Mouse (Mus musculus) megakaryocyte-erythroid progenitor cell, adult 5-6 weeks (primary cell): ENCODE measurements around the gene Otog. TPM values are rescaled to one million over a fixed set of nuclear protein-coding genes. Genes with fewer than 3 reads are reported as not detected.

Experiments used
- ATAC-seq: replicated peaks from 2 replicates; pipeline ENCODE4 v1.8.0; 2016; ENCODE audit warnings: mild to moderate bottlenecking, inconsistent platforms; ENCODE audit not compliant: severe bottlenecking, poor library complexity, low FRiP score, low TSS enrichment
- total RNA-seq, 2 experiments: library from RNA; stranded (forward) in 1 of 2; stranded (reverse) in 1 of 2; fragments of 200-1000, 215-1000 nt in 1 of 2; fragments of >200 nt in 1 of 2; fragmentation: Nextera tagmentation in 1 of 2; gene quantifications; 2 replicates each; pipeline ENCODE4 v1.2.3; 2014 to 2017

Otog gene
- not detected in 2 replicates for total RNA-seq (2014; fragmentation: Nextera tagmentation)
- total RNA-seq (2017) = not detected in 2 replicates

- no peak for ATAC-seq
These were observed at the start of gene Otog for GRCm38 (mm10) chr7:46240696-46241095. TSS of gene Otog (plus strand) at chr7:46240987.

GRCm38 (mm10) chr7:46195356-46195755, 45.4 kb upstream of the Otog start:
- no peak for ATAC-seq

GRCm38 (mm10) chr7:46200021-46200420, 40.8 kb upstream of the Otog start:
- no peak for ATAC-seq

GRCm38 (mm10) chr7:46201649-46202048, 39.1 kb upstream of the Otog start:
- no peak for ATAC-seq

- no peak for ATAC-seq
These were observed 36.7 kb upstream of the Otog start for GRCm38 (mm10) chr7:46204046-46204471.

- ATAC-seq = no peak
These were observed 36.0 kb upstream of the Otog start for GRCm38 (mm10) chr7:46204775-46205174.

- ATAC-seq = no peak
These were observed 32.7 kb upstream of the Otog start for GRCm38 (mm10) chr7:46208131-46208530.

GRCm38 (mm10) chr7:46210276-46210675, 30.5 kb upstream of the Otog start:
- no peak for ATAC-seq

GRCm38 (mm10) chr7:46216481-46216880, 24.3 kb upstream of the Otog start:
- no peak for ATAC-seq

- peak; percentile 80; the same call in 1 of the 2 replicates for ATAC-seq
These were observed 22.4 kb upstream of the Otog start for GRCm38 (mm10) chr7:46218415-46218814.

GRCm38 (mm10) chr7:46220591-46221129, 20.1 kb upstream of the Otog start:
- ATAC-seq = no peak

- peak; percentile 47; the same call in 1 of the 2 replicates for ATAC-seq
These were observed 14.5 kb upstream of the Otog start for GRCm38 (mm10) chr7:46226253-46226652.

- no peak for ATAC-seq
These were observed 13.9 kb upstream of the Otog start for GRCm38 (mm10) chr7:46226936-46227335.

GRCm38 (mm10) chr7:46235948-46236347, 4.8 kb upstream of the Otog start:
- ATAC-seq = no peak

- no peak for ATAC-seq
These were observed 4.4 kb upstream of the Otog start for GRCm38 (mm10) chr7:46236363-46236762.

- ATAC-seq = no peak
These were observed 3.6 kb upstream of the Otog start for GRCm38 (mm10) chr7:46237192-46237591.

- no peak for ATAC-seq
These were observed 2.4 kb upstream of the Otog start, which contains the start of gene Ush1c for GRCm38 (mm10) chr7:46238346-46238745. TSS of gene Ush1c (minus strand) at chr7:46238503.

- no peak for ATAC-seq
These were observed 696 bp upstream of the Otog start for GRCm38 (mm10) chr7:46240091-46240490.

- ATAC-seq = no peak
These were observed 6.1 kb downstream of the Otog start for GRCm38 (mm10) chr7:46246876-46247275.

GRCm38 (mm10) chr7:46247606-46248005, 6.8 kb downstream of the Otog start:
- ATAC-seq = no peak

- no peak for ATAC-seq
These were observed 11.1 kb downstream of the Otog start for GRCm38 (mm10) chr7:46251841-46252240.

- no peak for ATAC-seq
These were observed 35.4 kb downstream of the Otog start for GRCm38 (mm10) chr7:46276156-46276555.
